ENCODE assay signal across 10 mouse cellular contexts in the genomic region with DNA sequence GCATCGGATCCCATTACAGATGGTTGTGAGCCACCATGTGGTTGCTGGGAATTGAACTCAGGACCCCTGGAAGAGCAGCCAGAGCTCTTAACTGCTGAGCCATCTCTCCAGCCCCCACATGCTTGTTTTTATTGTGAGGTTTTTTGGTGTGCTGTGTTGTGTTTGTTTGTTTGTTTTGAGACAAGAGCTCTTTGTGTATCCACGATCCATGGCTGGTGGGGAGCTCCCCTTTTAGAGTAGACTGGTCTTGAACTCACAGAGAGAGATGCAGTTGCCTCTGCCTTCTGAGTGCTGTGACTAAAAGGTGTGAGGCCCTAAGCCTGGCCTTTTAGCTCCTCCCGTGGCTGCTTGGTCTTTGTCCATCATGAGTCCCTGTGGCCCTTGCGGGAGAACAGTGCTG. TPM values are rescaled to one million over a fixed set of nuclear protein-coding genes. Genes with fewer than 3 reads are reported as not detected.
DNase-seq lines count a peak whose midpoint lies in the region; ATAC-seq and TF ChIP-seq lines count a peak whose summit lies in the region.
"Had no signal": no experiment of that assay in that cellular context is flagged by ENCODE, and none has a peak within 500 bp of the region (broad histone marks: within the 10 kb centered on the region; RNA-seq: fewer than 3 reads in every experiment).

No protein-coding gene starts in this region.

- 59% methylated on average over 4 of the region's 4 CpGs for WGBS in forebrain, embryonic 10.5 days
- 63% methylated on average over 4 of the region's 4 CpGs for WGBS in hindbrain, embryonic 14.5 days
- WGBS in midbrain, embryonic 16.5 days, result 53% methylated on average over 4 of the region's 4 CpGs
- 70% methylated on average over 4 of the region's 4 CpGs for WGBS in liver, postnatal 0 days (ENCODE audit: insufficient replicate concordance)

- H3K4me1 ChIP-seq in ES-E14 (ENCODE audit: control insufficient read depth in 2 of 2, insufficient read depth in 2 of 2, low read length in 2 of 2, poor library complexity in 1 of 2), result peaks cover 8 to 15% of the 10 kb centered on the region in 2 experiments; a peak in 3 of 4 replicates
- peaks cover 51% of the 10 kb centered on the region for H3K4me1 ChIP-seq in forebrain, embryonic 10.5 days
- H3K4me1 ChIP-seq in hindbrain, embryonic 14.5 days (replicated peaks; ENCODE audit: control insufficient read depth, insufficient read depth, low read length), result peaks cover 25% of the 10 kb centered on the region
- peaks cover 18% of the 10 kb centered on the region for H3K4me1 ChIP-seq in midbrain, embryonic 16.5 days (ENCODE audit: control insufficient read depth, insufficient read depth, low read length)
- peaks cover 13% of the 10 kb centered on the region for H3K4me1 ChIP-seq in liver, postnatal 0 days (ENCODE audit: insufficient read depth)

- no peak for DNase-seq in ES-E14 (ENCODE audit: low read depth, low spot score)
- no peak for DNase-seq in forebrain, embryonic 10.5 days (ENCODE audit: extremely low spot score, low spot score)
- DNase-seq in hindbrain, embryonic 14.5 days (ENCODE audit: low spot score), result peak; percentile 27
- DNase-seq in liver, postnatal 0 days, result no peak
- no peak for DNase-seq in gastrocnemius, adult 18-20 months (ENCODE audit: low spot score)
- DNase-seq: right cerebral cortex, postnatal 14 days; thymus, postnatal 4 days had no signal

- peaks cover 2% of the 10 kb centered on the region for H3K36me3 ChIP-seq in ES-E14 (ENCODE audit: control insufficient read depth, insufficient read depth, low read length, poor library complexity, severe bottlenecking)
- no peaks in the 10 kb centered on the region for H3K36me3 ChIP-seq in forebrain, embryonic 10.5 days (replicated peaks)
- no peaks in the 10 kb centered on the region for H3K36me3 ChIP-seq in hindbrain, embryonic 14.5 days (replicated peaks; ENCODE audit: control insufficient read depth, insufficient read depth)
- peaks cover 3% of the 10 kb centered on the region; the same call in 1 of the 2 replicates for H3K36me3 ChIP-seq in midbrain, embryonic 16.5 days (ENCODE audit: control insufficient read depth, insufficient read depth, low read length)
- H3K36me3 ChIP-seq in liver, postnatal 0 days (replicated peaks; ENCODE audit: insufficient read depth, low read length), result no peaks in the 10 kb centered on the region
- H3K36me3 ChIP-seq: liver, embryonic 15.5 days had no signal

- H3K9ac ChIP-seq in ES-E14 (ENCODE audit: insufficient read depth, low read depth, low read length, poor library complexity, severe bottlenecking), result peak overlapping the region; percentile 89
- peak overlapping the region; percentile 35 for H3K9ac ChIP-seq in hindbrain, embryonic 14.5 days
- H3K9ac ChIP-seq in midbrain, embryonic 16.5 days (ENCODE audit: low read depth, low read length), result no peak overlapping the region
- H3K9ac ChIP-seq in liver, postnatal 0 days (replicated peaks), result no peak overlapping the region
- H3K9ac ChIP-seq: liver, embryonic 15.5 days had no signal

- H3K4me2 ChIP-seq in hindbrain, embryonic 14.5 days (replicated peaks), result peak overlapping the region; percentile 47
- H3K4me2 ChIP-seq in midbrain, embryonic 16.5 days (ENCODE audit: low read length), result peak overlapping the region; percentile 44
- no peak overlapping the region for H3K4me2 ChIP-seq in liver, postnatal 0 days (ENCODE audit: low read depth, low read length)
- H3K4me2 ChIP-seq: liver, embryonic 15.5 days had no signal

- no peaks in the 10 kb centered on the region for H3K27me3 ChIP-seq in forebrain, embryonic 10.5 days (ENCODE audit: poor library complexity, severe bottlenecking)
- H3K27me3 ChIP-seq in hindbrain, embryonic 14.5 days (ENCODE audit: control insufficient read depth, insufficient read depth, low read length), result no peaks in the 10 kb centered on the region
- H3K27me3 ChIP-seq in midbrain, embryonic 16.5 days (ENCODE audit: control insufficient read depth, insufficient read depth, low read depth, low read length), result no peaks in the 10 kb centered on the region
- H3K27me3 ChIP-seq in liver, postnatal 0 days (ENCODE audit: insufficient read depth, low read length), result no peaks in the 10 kb centered on the region

- no peak for TF ChIP-seq EP300 in liver, postnatal 0 days (IDR thresholded peaks at IDR 0.05; ENCODE audit: low read depth)

- H3K4me3 ChIP-seq in ES-E14 (ENCODE audit: insufficient read depth in 1 of 2, low read depth in 1 of 2, low read length in 2 of 2, poor library complexity in 1 of 2, severe bottlenecking in 1 of 2), result peak overlapping the region in 1 of 2 experiments; percentile 62; a peak in 2 of 4 replicates
- H3K4me3 ChIP-seq in forebrain, embryonic 10.5 days, result no peak overlapping the region
- peak overlapping the region; percentile 19 for H3K4me3 ChIP-seq in hindbrain, embryonic 14.5 days (replicated peaks; ENCODE audit: low read length)
- H3K4me3 ChIP-seq in midbrain, embryonic 16.5 days (ENCODE audit: low read depth, low read length), result peak overlapping the region; percentile 24
- H3K4me3 ChIP-seq in liver, postnatal 0 days (ENCODE audit: low read depth, low read length), result no peak overlapping the region
- H3K4me3 ChIP-seq: liver, embryonic 15.5 days had no signal

- in situ Hi-C loops in ES-E14 (cut with MboI; ENCODE audit: low sequenced_read_pairs in 2 of 2, unreplicated experiment in 2 of 2), result no loop called here

- peak overlapping the region; percentile 100 for H3K27ac ChIP-seq in ES-E14 (ENCODE audit: insufficient read depth, low read depth, low read length, poor library complexity, severe bottlenecking)
- peak overlapping the region; percentile 93 for H3K27ac ChIP-seq in forebrain, embryonic 10.5 days
- H3K27ac ChIP-seq in hindbrain, embryonic 14.5 days, result peak overlapping the region; percentile 91
- H3K27ac ChIP-seq in midbrain, embryonic 16.5 days (ENCODE audit: low read length), result peak overlapping the region; percentile 80
- H3K27ac ChIP-seq in liver, postnatal 0 days (ENCODE audit: low read depth), result no peak overlapping the region
- H3K27ac ChIP-seq: liver, embryonic 15.5 days had no signal

- H3K9me3 ChIP-seq in ES-E14 (ENCODE audit: control insufficient read depth, insufficient read depth, low read depth, low read length), result no peaks in the 10 kb centered on the region
- no peaks in the 10 kb centered on the region for H3K9me3 ChIP-seq in forebrain, embryonic 10.5 days
- H3K9me3 ChIP-seq in hindbrain, embryonic 14.5 days (ENCODE audit: control insufficient read depth, low read length), result no peaks in the 10 kb centered on the region
- no peaks in the 10 kb centered on the region for H3K9me3 ChIP-seq in midbrain, embryonic 16.5 days (replicated peaks; ENCODE audit: control insufficient read depth, low read length, poor library complexity, severe bottlenecking)
- H3K9me3 ChIP-seq in liver, postnatal 0 days (ENCODE audit: low read length), result no peaks in the 10 kb centered on the region
- H3K9me3 ChIP-seq: liver, embryonic 15.5 days had no signal

- ATAC-seq in hindbrain, embryonic 14.5 days (ENCODE audit: low FRiP score), result no peak
- ATAC-seq in midbrain, embryonic 16.5 days, result 0 out of 2 replicates have a peak, but pooled peaks have one; percentile 4
- ATAC-seq in frontal cortex, adult (ENCODE audit: low TSS enrichment), result no peak
- ATAC-seq in liver, postnatal 0 days, result no peak

- no peak for TF ChIP-seq CTCF in liver, postnatal 0 days (IDR thresholded peaks at IDR 0.05; ENCODE audit: low read depth)

TF ChIP-seq in ES-E14, 5 proteins besides CTCF, POLR2A, EP300 and RAD21:
- no peak for TF ChIP-seq HCFC1 (IDR thresholded peaks at IDR 0.05; ENCODE audit: borderline replicate concordance, insufficient read depth, low read length)
- TF ChIP-seq ZNF384 (IDR thresholded peaks at IDR 0.05; ENCODE audit: low read depth, low read length), result no peak
- TF ChIP-seq ZC3H11A (IDR thresholded peaks at IDR 0.05; ENCODE audit: borderline replicate concordance, low read depth, low read length), result no peak
- no peak for TF ChIP-seq MAFK (IDR thresholded peaks at IDR 0.05; ENCODE audit: insufficient read depth, low read depth, low read length)
- TF ChIP-seq CHD2 (IDR thresholded peaks at IDR 0.05; ENCODE audit: low read depth, low read length), result no peak

RNA-seq across cellular contexts. Expression of gene Eef1a1, which starts 15.2 kb away (rescaled TPM):
- total RNA-seq in ES-E14 (2012; rRNA removed), result 10,022 and 10,869 TPM in 2 replicates
- polyA plus RNA-seq in forebrain, embryonic 10.5 days (2016; fragmentation: Nextera tagmentation; extraction: Ambion mirVana), result 3,994 and 4,016 TPM in 2 replicates
- 3,726 and 3,749 TPM in 2 replicates for polyA plus RNA-seq in hindbrain, embryonic 14.5 days (2014; fragmentation: Nextera tagmentation; extraction: Ambion mirVana)
- 2,998 and 3,109 TPM in 2 replicates for polyA plus RNA-seq in midbrain, embryonic 16.5 days (2015; fragmentation: Nextera tagmentation; extraction: Ambion mirVana)
- polyA plus RNA-seq in liver, postnatal 0 days (2015; fragmentation: Nextera tagmentation; extraction: Ambion mirVana), result 1,946 and 1,972 TPM in 2 replicates
- 100 to 1,000 TPM; 424 to 467 TPM for total RNA-seq in gastrocnemius, adult 18-20 months (2021)

RNA-seq across cellular contexts. Expression of gene Gm17324, which starts 55.5 kb away (rescaled TPM):
- 0.45 and 1.6 TPM in 2 replicates for total RNA-seq in ES-E14 (2012; rRNA removed)
- 0.58 and 0.88 TPM in 2 replicates for polyA plus RNA-seq in forebrain, embryonic 10.5 days (2016; fragmentation: Nextera tagmentation; extraction: Ambion mirVana)
- 1.4 and 2.0 TPM in 2 replicates for polyA plus RNA-seq in hindbrain, embryonic 14.5 days (2014; fragmentation: Nextera tagmentation; extraction: Ambion mirVana)
- polyA plus RNA-seq in midbrain, embryonic 16.5 days (2015; fragmentation: Nextera tagmentation; extraction: Ambion mirVana), result 1.7 and 2.1 TPM in 2 replicates
- 0.70 and 0.75 TPM in 2 replicates for polyA plus RNA-seq in liver, postnatal 0 days (2015; fragmentation: Nextera tagmentation; extraction: Ambion mirVana)
- total RNA-seq in gastrocnemius, adult 18-20 months (2021), result not detected

RNA-seq across cellular contexts. Expression of gene Mto1, which starts 56.1 kb away (rescaled TPM):
- 31.3 and 44.8 TPM in 2 replicates for total RNA-seq in ES-E14 (2012; rRNA removed)
- polyA plus RNA-seq in forebrain, embryonic 10.5 days (2016; fragmentation: Nextera tagmentation; extraction: Ambion mirVana), result 23.5 and 26.1 TPM in 2 replicates
- polyA plus RNA-seq in hindbrain, embryonic 14.5 days (2014; fragmentation: Nextera tagmentation; extraction: Ambion mirVana), result 27.5 and 28.5 TPM in 2 replicates
- polyA plus RNA-seq in midbrain, embryonic 16.5 days (2015; fragmentation: Nextera tagmentation; extraction: Ambion mirVana), result 27.9 and 29.3 TPM in 2 replicates
- 10.9 and 11.5 TPM in 2 replicates for polyA plus RNA-seq in liver, postnatal 0 days (2015; fragmentation: Nextera tagmentation; extraction: Ambion mirVana)
- 10 to 100 TPM; 18.1 to 18.3 TPM for total RNA-seq in gastrocnemius, adult 18-20 months (2021)

Comparison
In these comparisons a context has a peak if more than half of its experiments do, and no peak if none do; other contexts are left out.
1. H3K4me3 ChIP-seq: peak in hindbrain, embryonic 14.5 days (single experiment) and midbrain, embryonic 16.5 days (single experiment); none in forebrain, embryonic 10.5 days (single experiment) and liver, postnatal 0 days (single experiment).
2. H3K9ac ChIP-seq: peak in ES-E14 (single experiment) and hindbrain, embryonic 14.5 days (single experiment); none in midbrain, embryonic 16.5 days (single experiment) and liver, postnatal 0 days (single experiment).